Mouse (Mus musculus) hindbrain, embryonic 10.5 days (tissue): Measurements from ENCODE around the gene Banf2. TPM values are rescaled to one million over a fixed set of nuclear protein-coding genes. Genes with fewer than 3 reads are reported as not detected.

Source experiments
- DNase-seq: peaks from one replicate; pipeline ENCODE4 v3.0.0-alpha.2; 2017; ENCODE audit warnings: low spot score
- H3K27ac ChIP-seq: fragments of 300-500 bp; sonication (generic); 2 replicates; pipeline ENCODE4 v1.5.1; 2016; ENCODE audit warnings: mild to moderate bottlenecking, moderate library complexity
- H3K27me3 ChIP-seq: fragments of 300-500 bp; sonication (generic); 2 replicates; pipeline ENCODE4 v1.6.1; 2016; ENCODE audit warnings: mild to moderate bottlenecking; ENCODE audit not compliant: poor library complexity, insufficient read depth, severe bottlenecking
- H3K36me3 ChIP-seq: fragments of 300-500 bp; sonication (generic); 2 replicates; pipeline ENCODE4 v1.6.1; 2016; ENCODE audit warnings: mild to moderate bottlenecking, moderate library complexity
- H3K4me1 ChIP-seq: fragments of 300-500 bp; sonication (generic); replicated peaks from 2 replicates; pipeline ENCODE4 v1.6.1; 2016; ENCODE audit warnings: mild to moderate bottlenecking
- H3K4me3 ChIP-seq: fragments of 300-500 bp; sonication (generic); 2 replicates; pipeline ENCODE4 v1.5.1; 2016; ENCODE audit warnings: mild to moderate bottlenecking, moderate library complexity
- H3K9me3 ChIP-seq: fragments of 300-500 bp; sonication (generic); 2 replicates; pipeline ENCODE4 v1.6.1; 2016; ENCODE audit warnings: mild to moderate bottlenecking, moderate library complexity
- WGBS: fragments of 180-500 bp; shearing (Covaris S2); methylation state at CpG from one replicate; pipeline ENCODE4 v1.1.7; 2016; 5-methylcytosine and 5-hydroxymethylcytosine counted together
- polyA plus RNA-seq: library from polyadenylated mRNA; unstranded; fragments of >200 nt; fragmentation: Nextera tagmentation; extraction: Ambion mirVana; gene quantifications from 2 replicates; pipeline ENCODE4 v1.2.1, GENCODE M21; 2016

Banf2 gene
- polyA plus RNA-seq, 1 experiment from 2014 or later: not detected

- 0 out of 2 replicates have a peak, but pooled peaks cover 4% of the 10 kb centered on the region for H3K4me1 ChIP-seq
- no peaks in the 10 kb centered on the region for H3K27me3 ChIP-seq
- DNase-seq: no peak
- H3K9me3 ChIP-seq: no peaks in the 10 kb centered on the region
- H3K27ac ChIP-seq: no peak overlapping the region
- H3K4me3 ChIP-seq: no peak overlapping the region
- WGBS: 93% methylated on average over 16 of the region's 16 CpGs
- H3K36me3 ChIP-seq: no peaks in the 10 kb centered on the region
Measured at GRCm38 (mm10) chr2:144122068-144122467, 89.2 kb downstream of the Banf2 start.

Other genes with a start within 250 kb of the Banf2 start
- 0.45 and 1.0 TPM in 2 replicates for gene Bfsp1, start 169.9 kb upstream of the Banf2 start, polyA plus RNA-seq
- 327 and 368 TPM in 2 replicates for gene Dstn, start 117.7 kb upstream of the Banf2 start, polyA plus RNA-seq
- gene Rrbp1, start 21.8 kb upstream of the Banf2 start, polyA plus RNA-seq: 41.0 and 58.0 TPM in 2 replicates
- 18.5 and 25.0 TPM in 2 replicates for gene Mgme1, start 237.6 kb downstream of the Banf2 start, polyA plus RNA-seq
- 91.8 and 110 TPM in 2 replicates for gene Snx5, start 237.8 kb downstream of the Banf2 start, polyA plus RNA-seq